ENCODE assay signal across 31 mouse cellular contexts in genomic region chr4:47396251-47396650, GRCm38 (mm10).
"Had no signal": no experiment of that assay in that cellular context is flagged by ENCODE, and none has a peak within 500 bp of the region (broad histone marks: within the 10 kb centered on the region; RNA-seq: fewer than 3 reads in every experiment).

No protein-coding gene starts in this region.

- H3K4me1 ChIP-seq: limb, embryonic 10.5 days; limb, embryonic 12.5 days; limb, embryonic 13.5 days; limb, embryonic 15.5 days; liver, embryonic 13.5 days; liver, embryonic 15.5 days; lung, embryonic 15.5 days; midbrain, embryonic 12.5 days; midbrain, embryonic 13.5 days; midbrain, embryonic 15.5 days; neural tube, embryonic 12.5 days had no signal

- ATAC-seq: liver, embryonic 12.5 days; liver, postnatal 0 days; lung, postnatal 0 days; midbrain, embryonic 13.5 days; midbrain, embryonic 15.5 days; midbrain, embryonic 16.5 days had no signal

- H3K4me3 ChIP-seq: left cerebral cortex, adult 2 months; limb, embryonic 10.5 days; limb, embryonic 12.5 days; limb, embryonic 13.5 days; limb, embryonic 15.5 days; liver, embryonic 12.5 days; liver, embryonic 13.5 days; liver, embryonic 15.5 days; lung, embryonic 15.5 days; megakaryocyte, embryonic 14.5 days; midbrain, embryonic 12.5 days; midbrain, embryonic 13.5 days; midbrain, embryonic 15.5 days; myocyte; neural tube, embryonic 12.5 days had no signal

- H3K4me2 ChIP-seq: limb, embryonic 12.5 days; limb, embryonic 13.5 days; limb, embryonic 15.5 days; liver, embryonic 11.5 days; liver, embryonic 12.5 days; liver, embryonic 13.5 days; liver, embryonic 15.5 days; lung, embryonic 14.5 days; lung, embryonic 15.5 days; midbrain, embryonic 12.5 days; midbrain, embryonic 13.5 days; midbrain, embryonic 15.5 days; neural tube, embryonic 12.5 days had no signal

- H3K9me3 ChIP-seq: limb, embryonic 10.5 days; limb, embryonic 12.5 days; limb, embryonic 13.5 days; limb, embryonic 15.5 days; liver, embryonic 12.5 days; liver, embryonic 13.5 days; liver, embryonic 15.5 days; lung, embryonic 15.5 days; megakaryocyte, embryonic 14.5 days; midbrain, embryonic 12.5 days; midbrain, embryonic 13.5 days; midbrain, embryonic 15.5 days; neural tube, embryonic 12.5 days had no signal

- H3K9ac ChIP-seq: limb, embryonic 12.5 days; limb, embryonic 13.5 days; limb, embryonic 15.5 days; liver, embryonic 12.5 days; liver, embryonic 13.5 days; liver, embryonic 14.5 days; liver, embryonic 15.5 days; liver, postnatal 0 days; lung, embryonic 14.5 days; lung, embryonic 15.5 days; midbrain, embryonic 12.5 days; midbrain, embryonic 13.5 days; midbrain, embryonic 15.5 days; neural tube, embryonic 12.5 days had no signal

- H3K36me3 ChIP-seq: midbrain, embryonic 15.5 days had no signal

- DNase-seq: left cerebral cortex, postnatal 4 days; liver; liver, embryonic 13.5 days; liver, postnatal 0 days; lung, adult 18-20 months; lung, adult 2 months; lung, embryonic 14.5 days; lung, postnatal 10 days; lung, postnatal 14 days; lung, postnatal 36 days; lung, postnatal 4 days; midbrain, embryonic 14.5 days had no signal

- H3K27me3 ChIP-seq: limb, embryonic 12.5 days; limb, embryonic 13.5 days; limb, embryonic 15.5 days; liver, embryonic 12.5 days; liver, embryonic 13.5 days; liver, embryonic 15.5 days; lung, embryonic 15.5 days; megakaryocyte, embryonic 14.5 days; midbrain, embryonic 12.5 days; midbrain, embryonic 13.5 days; midbrain, embryonic 15.5 days; neural tube, embryonic 12.5 days had no signal

- H3K27ac ChIP-seq: left cerebral cortex, adult 2 months; limb, embryonic 10.5 days; limb, embryonic 12.5 days; limb, embryonic 13.5 days; limb, embryonic 15.5 days; liver, embryonic 12.5 days; liver, embryonic 13.5 days; liver, embryonic 14.5 days; liver, embryonic 15.5 days; lung, embryonic 15.5 days; macrophage; midbrain, embryonic 12.5 days; midbrain, embryonic 13.5 days; midbrain, embryonic 15.5 days; neural tube, embryonic 12.5 days had no signal
